8 mouse cellular contexts compared by ENCODE assay signal in the genomic region with DNA sequence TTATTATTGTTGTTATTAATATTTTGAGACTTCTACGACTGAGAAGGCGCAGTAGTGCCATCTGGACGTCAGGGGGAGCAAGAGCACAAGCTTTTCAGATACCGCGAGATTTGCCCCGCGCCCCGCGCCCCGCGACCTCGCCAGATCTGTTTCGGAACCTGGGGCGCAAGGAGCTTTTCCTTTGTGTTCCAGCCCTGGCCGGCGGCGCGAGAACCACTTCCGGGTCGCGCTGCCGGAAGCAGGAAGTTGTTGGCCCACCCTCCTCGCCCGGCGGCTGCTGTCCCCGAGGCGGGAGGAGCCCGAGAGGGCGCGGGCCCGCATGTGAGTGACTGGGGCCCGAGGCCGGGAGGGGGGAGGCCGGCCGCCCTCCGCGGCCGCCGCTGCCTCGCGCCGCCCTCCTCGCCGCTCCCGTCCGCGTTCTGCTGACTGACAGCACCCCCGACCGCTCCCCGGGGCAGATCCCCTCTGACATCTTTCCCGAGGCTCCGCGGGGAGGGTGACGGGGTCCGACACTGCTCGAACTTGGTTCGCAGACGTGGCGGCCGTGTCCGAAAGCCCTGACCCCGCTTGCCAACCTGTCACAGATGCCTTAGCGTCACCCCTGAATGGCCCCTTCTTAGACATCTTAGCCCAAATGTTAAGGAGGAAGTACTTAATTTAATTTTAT. TPM values are rescaled to one million over a fixed set of nuclear protein-coding genes. Genes with fewer than 3 reads are reported as not detected.
DNase-seq lines count a peak whose midpoint lies in the region; ATAC-seq and TF ChIP-seq lines count a peak whose summit lies in the region.

A gene (plus strand): TSS at position 107 of the 667 bp plus-strand sequence.

- peak within 1 kb of the TSS; percentile 63 for H3K4me3 ChIP-seq in hindbrain, embryonic 14.5 days (replicated peaks; ENCODE audit: low read length)

- in situ Hi-C loops in Patski (cut with MboI; ENCODE audit: low pct_unique_long_range_greater_than_20kb), result loop anchor here (10.0 kb wide), 1 partner anchor 246 kb away; no protein-coding TSS in a partner anchor

- DNase-seq in Patski (ENCODE audit: low read depth, low spot score), result peak; percentile 51
- peak; percentile 98 for DNase-seq in cerebellum, postnatal 14 days
- peak; percentile 92 to 93 for DNase-seq in frontal cortex, postnatal 25 days (ENCODE audit: low spot score in 2 of 2)
- peak; percentile 97 for DNase-seq in hindbrain, embryonic 14.5 days (ENCODE audit: low spot score)
- DNase-seq in layer of hippocampus, postnatal 36 days, result peak; percentile 93
- DNase-seq in lung, postnatal 36 days, result peak; percentile 97
- DNase-seq in retina, postnatal 1 day, result peak; percentile 98
- DNase-seq in urinary bladder, adult 18-20 months (ENCODE audit: low spot score in 2 of 2), result peak; percentile 82 to 92

- WGBS in hindbrain, embryonic 14.5 days, result under 1% methylated on average over 63 of the region's 63 CpGs

- H3K36me3 ChIP-seq in hindbrain, embryonic 14.5 days (replicated peaks; ENCODE audit: control insufficient read depth, insufficient read depth), result no peaks in the 10 kb centered on the region

- peak within 1 kb of the TSS; percentile 57 for H3K4me2 ChIP-seq in hindbrain, embryonic 14.5 days (replicated peaks)

- ATAC-seq in Patski, result peak; percentile 63
- ATAC-seq in hindbrain, embryonic 14.5 days (ENCODE audit: low FRiP score), result peak; percentile 91

- peaks cover 9% of the 10 kb centered on the region for H3K4me1 ChIP-seq in hindbrain, embryonic 14.5 days (replicated peaks; ENCODE audit: control insufficient read depth, insufficient read depth, low read length)

- no peaks in the 10 kb centered on the region for H3K9me3 ChIP-seq in hindbrain, embryonic 14.5 days (ENCODE audit: control insufficient read depth, low read length)

- no peaks in the 10 kb centered on the region for H3K27me3 ChIP-seq in Patski
- no peaks in the 10 kb centered on the region for H3K27me3 ChIP-seq in hindbrain, embryonic 14.5 days (ENCODE audit: control insufficient read depth, insufficient read depth, low read length)

- TF ChIP-seq CTCF in Patski (IDR thresholded peaks at IDR 0.05), result peak; percentile 94

- peak within 1 kb of the TSS; percentile 82 for H3K27ac ChIP-seq in hindbrain, embryonic 14.5 days

- peak within 1 kb of the TSS; percentile 80 for H3K9ac ChIP-seq in hindbrain, embryonic 14.5 days

- POLR2A ChIA-PET in Patski (lab: Charles Lee), result interaction anchor here (1.0 kb wide), 1 partner anchor 103 kb away, joined by 3 read pairs; no protein-coding TSS in a partner anchor

- CTCF ChIA-PET in Patski (lab: Charles Lee), result interaction anchor here (0.6 to 2.5 kb wide), 14 partner anchors 9 to 102 kb away, joined by 3 to 14 read pairs (median 4); a partner anchor contains a TSS

RNA-seq across cellular contexts. Expression of the gene that starts here (rescaled TPM):
- 130 TPM for polyA plus RNA-seq in Patski (2021)
- polyA plus RNA-seq in hindbrain, embryonic 14.5 days (2014; fragmentation: Nextera tagmentation; extraction: Ambion mirVana), result 126 and 131 TPM in 2 replicates
- 10 to 100 TPM; 77.6 to 80.4 TPM for total RNA-seq in layer of hippocampus, postnatal 36 days (2021)

Comparison
In these comparisons a context has a peak if more than half of its experiments do, and no peak if none do; other contexts are left out.
1. Peak in every context shown above with its lines: DNase-seq, ATAC-seq, H3K4me3 ChIP-seq and H3K27ac ChIP-seq.